Mouse (Mus musculus) testis, adult 2 months (tissue): ENCODE results near the gene Hist1h2bc.

Experiments
- CTCF ChIP-seq: fragments of 200-500 bp; IDR thresholded peaks from 2 replicates; pipeline ENCODE4 v1.5.1; 2012; ENCODE audit warnings: low read depth, mild to moderate bottlenecking, inconsistent platforms, low read length, moderate library complexity; ENCODE audit not compliant: control insufficient read depth, insufficient read depth, insufficient replicate concordance
- POLR2A ChIP-seq: fragments of 200-500 bp; IDR thresholded peaks from 2 replicates; pipeline ENCODE4 v1.6.1; 2012; ENCODE audit warnings: low read depth, mild to moderate bottlenecking, inconsistent platforms, low read length, moderate library complexity; ENCODE audit not compliant: control insufficient read depth

- no peak for TF ChIP-seq CTCF
- TF ChIP-seq POLR2A = no peak
Observed at GRCm38 (mm10) chr13:23689459-23689858, 5.5 kb downstream of the Hist1h2bc start.
